Mouse (Mus musculus) megakaryocyte, embryonic 14.5 days (primary cell): Measurements from ENCODE around the gene Optc.

Source experiments
- FLI1 ChIP-seq: IDR thresholded peaks from 2 replicates; pipeline ENCODE4 v1.6.1; 2012; ENCODE audit warnings: low read length, inconsistent platforms, mixed read lengths
- GATA1 ChIP-seq: IDR thresholded peaks from 3 replicates; pipeline ENCODE4 v1.6.1; 2012; ENCODE audit warnings: mixed read lengths, low read length, inconsistent platforms, borderline replicate concordance

GRCm38 (mm10) chr1:133861028-133861427 is 46.8 kb downstream of the Optc start:
- TF ChIP-seq GATA1 (no peak), FLI1 (no peak)
